Mouse (Mus musculus): ENCODE results near the gene Cks1b. TPM values are rescaled to one million over a fixed set of nuclear protein-coding genes. Genes with fewer than 3 reads are reported as not detected.

The Cks1b gene
- polyA plus RNA-seq, 1 experiment from 2014 or later, result 311 TPM

DNA sequence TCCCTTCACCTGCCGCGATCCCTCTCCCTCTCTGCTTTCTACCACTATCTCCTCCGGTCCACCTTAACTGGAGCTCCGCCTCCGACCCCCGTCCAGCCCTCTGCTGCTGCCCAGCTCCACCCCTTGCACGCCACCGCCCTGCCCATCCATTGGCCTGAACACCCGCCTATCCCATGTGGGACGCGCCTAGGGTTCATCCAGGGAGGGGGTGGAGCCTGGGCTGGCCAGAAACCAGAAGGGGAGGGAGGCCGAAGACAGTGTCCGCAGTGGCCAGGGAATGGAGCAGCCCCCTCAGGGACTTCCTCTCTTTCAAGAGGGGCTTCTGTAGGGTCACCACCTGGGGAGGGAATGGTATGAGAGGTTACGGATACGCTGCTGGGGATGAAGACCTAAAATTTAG lies 24.6 kb downstream of the Cks1b start:
- peak; percentile 87 for ATAC-seq
- peak overlapping the region; percentile 77 for H3K4me3 ChIP-seq (ENCODE audit: low read length)
- H3K9me3 ChIP-seq (ENCODE audit: control insufficient read depth, low read length), result no peaks in the 10 kb centered on the region
- 0% methylated on average over 15 of the region's 15 CpGs for WGBS
- H3K27me3 ChIP-seq (replicated peaks; ENCODE audit: control insufficient read depth, insufficient read depth, low read length), result no peaks in the 10 kb centered on the region
- peaks cover 45% of the 10 kb centered on the region for H3K4me1 ChIP-seq (ENCODE audit: control insufficient read depth, insufficient read depth, low read length)
- H3K27ac ChIP-seq (ENCODE audit: low read length), result peak overlapping the region; percentile 97
- no peaks in the 10 kb centered on the region for H3K36me3 ChIP-seq (ENCODE audit: control insufficient read depth, insufficient read depth, low read length)
- H3K9ac ChIP-seq (ENCODE audit: low read depth, low read length), result peak overlapping the region; percentile 85
- H3K4me2 ChIP-seq (ENCODE audit: low read depth, low read length), result peak overlapping the region; percentile 99

DNA sequence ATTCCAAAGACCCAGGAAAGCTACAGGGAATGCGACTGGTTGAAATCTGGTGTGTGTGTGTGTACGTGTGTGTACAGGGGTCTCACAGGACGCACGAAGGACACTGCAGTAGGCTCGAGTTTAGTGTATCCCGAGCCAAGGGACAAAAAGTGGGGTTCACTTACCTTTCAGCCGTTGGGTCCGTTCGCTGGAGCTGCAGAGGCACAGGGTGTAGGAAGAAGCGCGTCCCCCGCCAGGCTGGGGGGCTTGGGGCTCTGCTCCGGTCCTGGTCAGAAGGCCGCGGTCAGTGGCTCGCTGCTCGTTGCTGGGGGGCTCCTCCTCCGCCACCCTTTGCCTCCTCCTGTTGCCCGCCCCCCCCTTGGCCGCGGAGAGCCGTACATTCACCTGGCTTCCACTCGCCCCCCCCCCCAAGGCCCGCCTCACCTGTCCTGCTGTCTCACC lies 25.3 kb downstream of the Cks1b start:
- Histone ChIP-seq H3K36me3 (ENCODE audit: control insufficient read depth, insufficient read depth, low read length) (no peaks in the 10 kb centered on the region), H3K4me1 (ENCODE audit: control insufficient read depth, insufficient read depth, low read length) (peaks cover 45% of the 10 kb centered on the region)
- WGBS, result under 1% methylated on average over 21 of the region's 24 CpGs

DNA sequence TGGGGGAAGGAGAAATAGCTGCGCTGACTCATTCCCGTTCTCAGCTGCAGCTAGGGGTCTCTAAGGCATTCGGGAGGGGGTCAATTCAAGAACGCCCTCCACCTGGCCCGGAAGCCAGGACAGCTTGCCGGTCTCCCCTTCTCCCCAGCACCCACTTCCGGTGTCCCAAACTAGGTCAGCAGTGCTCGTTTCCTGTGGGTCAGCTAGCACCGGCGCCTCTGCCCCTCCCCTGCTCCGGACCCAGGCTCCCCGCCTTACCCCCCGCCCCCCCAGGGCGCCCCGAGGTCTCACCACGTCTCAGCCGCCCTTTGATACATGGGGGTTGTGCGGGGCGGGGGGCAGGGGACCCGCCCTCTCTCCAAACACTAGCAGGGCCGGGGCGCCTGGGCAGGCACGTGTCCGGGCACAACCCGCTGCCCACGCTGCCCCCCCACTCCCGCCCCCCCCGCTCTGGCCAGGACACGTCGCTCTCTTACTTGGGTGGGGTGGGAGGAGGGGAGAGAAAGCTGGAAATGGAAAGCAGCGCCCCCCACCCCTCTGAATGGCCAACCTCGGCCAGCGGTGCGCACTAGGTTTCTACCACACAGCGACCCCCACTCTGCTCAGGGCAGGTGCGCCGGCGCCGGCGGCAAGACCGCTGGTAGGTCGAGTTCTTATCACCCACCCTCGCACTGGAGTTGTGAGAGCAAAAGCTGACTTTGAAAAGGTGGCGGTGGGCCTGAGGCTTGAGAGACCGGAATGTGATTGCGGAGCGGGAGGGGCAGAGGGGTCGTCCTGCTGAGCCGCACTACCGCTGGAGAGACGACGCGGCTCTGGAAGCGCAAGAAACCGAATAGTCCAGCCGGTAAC lies 26.3 kb downstream of the Cks1b start:
- peak overlapping the region; percentile 85 for H3K9ac ChIP-seq (ENCODE audit: low read depth, low read length)
- no peak for ATAC-seq
- peak overlapping the region; percentile 94 for H3K4me2 ChIP-seq (ENCODE audit: low read depth, low read length)
- peaks cover 49% of the 10 kb centered on the region for H3K4me1 ChIP-seq (ENCODE audit: control insufficient read depth, insufficient read depth, low read length)
- no peaks in the 10 kb centered on the region for H3K27me3 ChIP-seq (replicated peaks; ENCODE audit: control insufficient read depth, insufficient read depth, low read length)
- no peaks in the 10 kb centered on the region for H3K9me3 ChIP-seq (ENCODE audit: control insufficient read depth, low read length)
- peak overlapping the region; percentile 99 for H3K27ac ChIP-seq (ENCODE audit: low read length)
- H3K36me3 ChIP-seq (ENCODE audit: control insufficient read depth, insufficient read depth, low read length), result no peaks in the 10 kb centered on the region
- WGBS, result under 1% methylated on average over 56 of the region's 56 CpGs
- peak overlapping the region; percentile 77 for H3K4me3 ChIP-seq (ENCODE audit: low read length)

More for the DNA sequence above, 25.3 kb downstream of the Cks1b start:
- peak overlapping the region; percentile 99 for H3K27ac ChIP-seq (ENCODE audit: low read length)
- H3K9ac ChIP-seq (ENCODE audit: low read depth, low read length), result peak overlapping the region; percentile 85
- no peak for ATAC-seq
- H3K9me3 ChIP-seq (ENCODE audit: control insufficient read depth, low read length), result no peaks in the 10 kb centered on the region
- peak overlapping the region; percentile 77 for H3K4me3 ChIP-seq (ENCODE audit: low read length)
- no peaks in the 10 kb centered on the region for H3K27me3 ChIP-seq (replicated peaks; ENCODE audit: control insufficient read depth, insufficient read depth, low read length)
- peak overlapping the region; percentile 94 for H3K4me2 ChIP-seq (ENCODE audit: low read depth, low read length)

DNA sequence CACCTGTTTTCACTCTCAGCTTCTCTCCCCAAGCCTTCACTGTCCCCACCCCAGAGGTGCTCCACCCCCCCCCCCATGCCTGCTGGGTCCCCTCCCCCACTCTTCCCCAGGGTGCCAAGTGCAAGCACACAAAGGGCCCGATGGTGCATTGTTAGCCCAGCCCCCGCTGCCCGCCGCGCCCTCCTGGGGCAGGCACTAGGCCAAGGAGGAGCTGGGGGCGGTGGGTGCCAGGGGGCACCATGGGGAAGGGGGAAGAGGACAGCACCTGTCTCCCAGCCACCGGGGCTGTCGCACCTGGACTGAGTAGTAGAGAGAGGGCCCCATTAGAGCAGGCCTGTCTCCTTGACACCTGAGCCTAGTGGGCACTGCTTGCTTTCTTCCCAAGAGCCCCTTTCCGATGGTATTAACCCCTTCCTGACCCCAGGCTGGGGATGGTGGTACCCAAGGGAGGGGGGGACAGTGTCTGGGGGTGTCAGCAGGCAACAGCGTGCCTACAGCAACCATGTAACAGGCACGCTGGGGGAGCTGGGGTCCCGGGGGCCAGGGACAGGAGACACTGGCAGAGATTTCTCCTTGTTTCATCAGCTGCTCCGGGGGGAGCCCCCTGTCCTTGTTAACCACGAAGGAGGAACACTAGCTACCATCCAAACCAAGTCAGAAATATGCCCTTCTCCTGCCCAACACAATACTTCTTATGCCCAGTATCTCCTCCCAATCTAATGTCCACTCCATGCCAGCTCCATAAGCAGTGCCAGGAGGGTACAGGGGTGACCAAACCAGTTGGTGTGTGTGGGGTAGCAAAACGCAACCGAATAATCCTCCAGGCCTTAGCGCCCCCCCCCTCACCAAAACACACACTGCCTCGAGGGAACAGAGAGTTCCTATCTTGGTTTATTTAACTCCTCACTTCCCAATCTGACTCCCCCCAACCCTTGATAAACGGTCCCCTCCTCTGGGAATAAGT lies 27.2 kb downstream of the Cks1b start:
- peak overlapping the region; percentile 77 for H3K4me3 ChIP-seq (ENCODE audit: low read length)
- H3K27me3 ChIP-seq (replicated peaks; ENCODE audit: control insufficient read depth, insufficient read depth, low read length), result no peaks in the 10 kb centered on the region
- ATAC-seq, result no peak
- peak overlapping the region; percentile 85 for H3K9ac ChIP-seq (ENCODE audit: low read depth, low read length)
- H3K4me2 ChIP-seq (ENCODE audit: low read depth, low read length), result peak overlapping the region; percentile 94
- H3K4me1 ChIP-seq (ENCODE audit: control insufficient read depth, insufficient read depth, low read length), result peaks cover 52% of the 10 kb centered on the region
- no peaks in the 10 kb centered on the region for H3K9me3 ChIP-seq (ENCODE audit: control insufficient read depth, low read length)
- whole genome bisulfite sequencing, result 12% methylated on average over 19 of the region's 19 CpGs
- no peaks in the 10 kb centered on the region for H3K36me3 ChIP-seq (ENCODE audit: control insufficient read depth, insufficient read depth, low read length)
- peak overlapping the region; percentile 99 for H3K27ac ChIP-seq (ENCODE audit: low read length)

DNA sequence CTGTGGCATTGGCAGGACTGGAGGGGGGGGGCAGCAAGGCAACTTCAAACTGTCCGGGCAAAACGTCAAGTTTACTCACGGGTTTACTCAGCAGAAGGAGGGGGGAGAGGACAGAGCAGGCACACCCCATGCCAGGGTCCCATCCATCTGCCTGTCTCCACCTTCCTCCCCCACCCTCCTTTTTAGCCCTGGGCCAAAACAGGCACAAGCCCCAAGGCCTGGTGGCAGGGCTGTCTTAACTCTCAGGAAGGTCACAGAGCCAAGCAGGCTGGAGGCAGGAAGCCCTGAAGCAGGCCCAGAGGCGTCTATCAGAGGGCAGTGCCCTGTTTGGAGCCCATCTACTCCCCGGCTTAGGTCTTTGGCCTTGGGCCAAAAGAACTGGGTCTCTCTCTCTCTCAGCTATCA lies 28.1 kb downstream of the Cks1b start:
- WGBS, result 30% methylated on average over 5 of the region's 5 CpGs
- H3K27ac ChIP-seq (ENCODE audit: low read length), result peak overlapping the region; percentile 99
- no peaks in the 10 kb centered on the region for H3K27me3 ChIP-seq (replicated peaks; ENCODE audit: control insufficient read depth, insufficient read depth, low read length)
- peaks cover 50% of the 10 kb centered on the region for H3K4me1 ChIP-seq (ENCODE audit: control insufficient read depth, insufficient read depth, low read length)
- ATAC-seq, result no peak
- peak overlapping the region; percentile 85 for H3K9ac ChIP-seq (ENCODE audit: low read depth, low read length)
- no peaks in the 10 kb centered on the region for H3K9me3 ChIP-seq (ENCODE audit: control insufficient read depth, low read length)
- H3K4me2 ChIP-seq (ENCODE audit: low read depth, low read length), result peak overlapping the region; percentile 94
- H3K36me3 ChIP-seq (ENCODE audit: control insufficient read depth, insufficient read depth, low read length), result no peaks in the 10 kb centered on the region
- H3K4me3 ChIP-seq (ENCODE audit: low read length), result peak overlapping the region; percentile 77

DNA sequence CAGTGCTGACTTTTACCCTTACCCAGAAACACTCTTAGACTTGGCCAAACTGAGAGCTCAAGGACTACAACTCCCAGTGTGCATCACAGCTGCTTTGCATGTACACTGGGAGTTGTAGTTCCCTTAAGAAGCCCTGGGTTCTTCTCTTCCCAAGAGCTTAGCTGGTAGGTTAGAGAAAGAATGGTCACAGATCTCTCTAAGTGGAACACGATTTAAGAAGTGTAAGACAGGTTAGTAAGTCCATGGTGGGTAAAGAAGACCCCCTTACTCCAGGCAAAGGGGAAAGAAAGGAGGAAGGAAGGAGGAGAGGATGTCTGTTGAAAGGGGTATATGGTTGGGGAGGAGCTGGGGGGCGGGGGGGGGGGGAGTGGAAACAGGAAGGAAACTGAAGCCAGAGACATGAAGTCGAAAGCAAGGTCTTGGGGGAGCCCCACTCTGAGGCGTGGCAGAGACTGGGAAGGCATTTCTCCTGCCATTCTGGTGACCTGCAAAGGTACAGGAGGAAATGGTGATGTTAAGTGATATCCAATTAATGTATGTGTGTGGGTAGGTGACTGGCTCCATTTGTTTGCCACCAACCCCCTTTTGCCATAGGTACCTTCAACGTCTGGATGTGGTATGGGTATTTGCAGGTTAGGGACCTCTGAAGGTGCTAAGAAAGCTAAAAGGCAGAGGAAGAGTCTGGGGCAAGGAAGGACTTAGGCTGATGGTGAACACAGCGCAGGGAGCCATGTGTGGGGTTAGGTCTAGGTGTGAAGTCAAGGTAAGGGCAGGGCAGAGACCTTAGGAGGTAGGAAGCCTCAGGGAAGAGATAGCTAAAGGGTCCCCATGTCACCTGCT lies 29.1 kb downstream of the Cks1b start:
- Histone ChIP-seq H3K9ac (ENCODE audit: low read depth, low read length) (peak overlapping the region; percentile 85; the same call in 1 of the 2 replicates), H3K9me3 (ENCODE audit: control insufficient read depth, low read length) (no peaks in the 10 kb centered on the region), H3K4me1 (ENCODE audit: control insufficient read depth, insufficient read depth, low read length) (peaks cover 58% of the 10 kb centered on the region), H3K4me2 (ENCODE audit: low read depth, low read length) (peak overlapping the region; percentile 40), H3K36me3 (ENCODE audit: control insufficient read depth, insufficient read depth, low read length) (0 out of 2 replicates have a peak, but pooled peaks cover 1% of the 10 kb centered on the region), H3K4me3 (ENCODE audit: low read length) (peak overlapping the region; percentile 77; the same call in 1 of the 2 replicates), H3K27me3 (replicated peaks; ENCODE audit: control insufficient read depth, insufficient read depth, low read length) (no peaks in the 10 kb centered on the region), H3K27ac (ENCODE audit: low read length) (peak overlapping the region; percentile 99)
- peak; percentile 41 for ATAC-seq
- 41% methylated on average over 6 of the region's 6 CpGs for WGBS

DNA sequence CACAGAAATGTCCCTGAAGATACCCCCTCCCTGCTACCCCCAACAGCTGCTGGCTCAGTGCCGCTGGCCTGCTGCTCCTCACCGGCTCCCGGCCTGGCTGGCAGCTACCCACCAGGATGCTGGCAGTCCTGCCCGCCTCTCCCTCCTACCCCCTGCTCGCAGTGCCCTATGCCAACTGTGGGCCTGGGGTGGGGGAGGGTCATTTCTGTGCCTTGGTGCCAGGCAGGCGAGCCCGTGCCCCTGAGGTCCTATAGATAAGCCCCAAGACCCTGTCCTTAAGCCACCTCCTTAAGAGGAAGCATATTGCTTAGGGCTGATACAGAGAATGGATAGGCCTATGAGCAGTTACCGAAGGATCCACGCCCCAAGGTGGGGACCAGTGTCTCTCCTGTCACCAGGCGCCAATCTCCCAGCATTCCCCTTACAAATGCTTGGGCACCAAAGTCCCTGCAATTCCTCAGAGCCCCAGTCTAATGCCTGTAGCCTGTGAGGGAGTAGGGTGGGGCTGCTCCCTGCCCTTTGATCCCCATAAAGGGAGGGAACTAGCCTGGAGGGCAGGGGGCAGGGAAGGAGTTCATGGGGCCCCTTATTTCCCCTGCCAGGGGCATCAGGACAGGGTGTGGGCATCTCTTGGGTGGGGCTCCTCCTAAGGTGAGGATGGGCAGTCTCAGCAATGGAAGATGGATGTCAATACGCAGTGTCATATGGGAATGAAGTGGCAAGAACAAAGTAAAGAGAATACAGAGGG lies 29.9 kb downstream of the Cks1b start:
- 0 out of 2 replicates have a peak, but pooled peaks cover 2% of the 10 kb centered on the region for H3K36me3 ChIP-seq (ENCODE audit: control insufficient read depth, insufficient read depth, low read length)
- H3K4me1 ChIP-seq (ENCODE audit: control insufficient read depth, insufficient read depth, low read length), result peaks cover 61% of the 10 kb centered on the region
- 49% methylated on average over 11 of the region's 11 CpGs for WGBS
- peak overlapping the region; percentile 57; the same call in 1 of the 2 replicates for H3K9ac ChIP-seq (ENCODE audit: low read depth, low read length)
- H3K4me3 ChIP-seq (ENCODE audit: low read length), result peak overlapping the region; percentile 38
- no peaks in the 10 kb centered on the region for H3K9me3 ChIP-seq (ENCODE audit: control insufficient read depth, low read length)
- ATAC-seq, result peak; percentile 85
- peak overlapping the region; percentile 59 for H3K4me2 ChIP-seq (ENCODE audit: low read depth, low read length)
- H3K27me3 ChIP-seq (replicated peaks; ENCODE audit: control insufficient read depth, insufficient read depth, low read length), result no peaks in the 10 kb centered on the region
- peak overlapping the region; percentile 99 for H3K27ac ChIP-seq (ENCODE audit: low read length)

DNA sequence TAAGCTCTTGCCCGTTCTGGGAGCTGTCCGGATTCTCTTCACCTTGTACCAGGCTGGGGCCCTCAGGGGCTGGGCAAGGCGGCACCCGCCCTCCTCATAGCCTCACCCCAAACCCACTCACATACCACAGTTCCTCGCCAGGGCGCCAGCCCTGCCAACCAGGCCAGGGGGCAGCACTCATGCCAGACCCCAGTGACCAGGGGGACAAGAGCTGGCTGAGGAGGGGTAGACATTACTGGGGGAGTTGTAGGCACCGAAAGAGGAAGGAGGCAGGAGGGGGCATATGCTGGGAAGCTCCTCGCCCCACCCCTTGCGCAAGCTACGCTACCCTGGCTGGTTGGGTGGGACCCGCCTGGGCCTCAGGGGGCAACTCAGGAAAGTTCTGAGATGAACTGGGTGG lies 30.6 kb downstream of the Cks1b start:
- Histone ChIP-seq H3K4me3 (ENCODE audit: low read length) (peak overlapping the region; percentile 38), H3K9me3 (ENCODE audit: control insufficient read depth, low read length) (no peaks in the 10 kb centered on the region), H3K27me3 (replicated peaks; ENCODE audit: control insufficient read depth, insufficient read depth, low read length) (no peaks in the 10 kb centered on the region), H3K9ac (ENCODE audit: low read depth, low read length) (peak overlapping the region; percentile 57), H3K36me3 (ENCODE audit: control insufficient read depth, insufficient read depth, low read length) (0 out of 2 replicates have a peak, but pooled peaks cover 2% of the 10 kb centered on the region), H3K27ac (ENCODE audit: low read length) (peak overlapping the region; percentile 90), H3K4me1 (ENCODE audit: control insufficient read depth, insufficient read depth, low read length) (peaks cover 61% of the 10 kb centered on the region), H3K4me2 (ENCODE audit: low read depth, low read length) (peak overlapping the region; percentile 59)
- no peak for ATAC-seq
- 67% methylated on average over 11 of the region's 11 CpGs for whole genome bisulfite sequencing
